Mouse (Mus musculus) heart, embryonic 10.5 days (tissue): Measurements from ENCODE around the gene Cubn. TPM values are rescaled to one million over a fixed set of nuclear protein-coding genes. Genes with fewer than 3 reads are reported as not detected.

ENCODE experiments used
- DNase-seq: peaks from one replicate; pipeline ENCODE4 v3.0.0-alpha.2; 2017; ENCODE audit warnings: low spot score
- H3K27ac ChIP-seq: fragments of 300-500 bp; sonication (generic); 2 replicates; pipeline ENCODE4 v1.5.1; 2016; ENCODE audit warnings: mild to moderate bottlenecking
- H3K27me3 ChIP-seq: fragments of 300-500 bp; sonication (generic); 2 replicates; pipeline ENCODE4 v1.6.1; 2016; ENCODE audit warnings: mild to moderate bottlenecking; ENCODE audit not compliant: poor library complexity, insufficient read depth, severe bottlenecking
- H3K36me3 ChIP-seq: fragments of 300-500 bp; sonication (generic); 2 replicates; pipeline ENCODE4 v1.6.1; 2016; ENCODE audit warnings: mild to moderate bottlenecking, moderate library complexity
- H3K4me1 ChIP-seq: fragments of 300-500 bp; sonication (generic); 2 replicates; pipeline ENCODE4 v1.6.1; 2016; ENCODE audit warnings: mild to moderate bottlenecking
- H3K4me3 ChIP-seq: fragments of 300-500 bp; sonication (generic); 2 replicates; pipeline ENCODE4 v1.5.1; 2016; ENCODE audit warnings: mild to moderate bottlenecking, moderate library complexity
- H3K9me3 ChIP-seq: fragments of 300-500 bp; sonication (generic); 2 replicates; pipeline ENCODE4 v1.6.1; 2016; ENCODE audit warnings: mild to moderate bottlenecking, moderate library complexity
- WGBS: fragments of 180-500 bp; shearing (Covaris S2); methylation state at CpG from one replicate; pipeline ENCODE4 v1.1.7; 2016; 5-methylcytosine and 5-hydroxymethylcytosine counted together
- polyA plus RNA-seq: library from polyadenylated mRNA; unstranded; fragments of >200 nt; fragmentation: Nextera tagmentation; extraction: Ambion mirVana; gene quantifications from 2 replicates; pipeline ENCODE4 v1.2.1, GENCODE M21; 2016

Cubn gene
- polyA plus RNA-seq, result 0.32 and 0.34 TPM in 2 replicates

GRCm38 (mm10) chr2:13491734-13492133 lies at the start of gene Cubn:
Cubn (minus strand) TSS chr2:13491813.
- DNase-seq, result no peak
- no peaks in the 10 kb centered on the region for H3K27me3 ChIP-seq
- no peaks in the 10 kb centered on the region for H3K9me3 ChIP-seq
- H3K27ac ChIP-seq, result no peak within 1 kb of the TSS
- WGBS, result 66% methylated on average over 8 of the region's 8 CpGs
- H3K4me1 ChIP-seq, result peaks cover 3% of the 10 kb centered on the region; the same call in 1 of the 2 replicates
- H3K4me3 ChIP-seq, result no peak within 1 kb of the TSS
- H3K36me3 ChIP-seq, result no peaks in the 10 kb centered on the region

DNA sequence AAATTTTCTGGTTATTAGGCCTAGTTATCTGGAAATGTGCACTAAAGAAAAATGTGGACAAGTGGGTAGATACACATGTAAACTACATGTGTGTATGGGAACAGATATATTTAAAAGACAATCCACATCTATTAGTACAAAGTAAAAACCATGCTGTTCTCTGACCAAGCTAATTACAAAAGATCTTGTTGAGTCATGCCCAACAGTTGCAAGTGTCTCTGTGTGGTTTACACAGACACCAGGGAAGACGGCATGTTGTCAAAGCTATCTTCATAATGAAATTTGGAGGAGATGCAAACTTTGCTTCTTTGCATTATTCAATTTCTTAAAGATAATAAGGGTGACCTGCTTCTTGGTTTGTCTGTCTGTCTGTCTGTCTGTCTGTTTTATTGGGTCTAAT lies 48.2 kb upstream of the Cubn start:
- Histone ChIP-seq H3K9me3 (no peaks in the 10 kb centered on the region), H3K4me3 (no peak overlapping the region), H3K4me1 (peaks cover 10% of the 10 kb centered on the region), H3K27me3 (no peaks in the 10 kb centered on the region), H3K36me3 (no peaks in the 10 kb centered on the region), H3K27ac (no peak overlapping the region)
- WGBS, result 97% methylated on average over 1 of the region's 1 CpGs
- DNase-seq, result no peak

- DNase-seq, result no peak
- 57% methylated on average over 6 of the region's 6 CpGs for WGBS
- H3K27me3 ChIP-seq, result no peaks in the 10 kb centered on the region
Measured at GRCm38 (mm10) chr2:13538704-13539377, 47.2 kb upstream of the Cubn start.

GRCm38 (mm10) chr2:13538258-13538657 lies 46.6 kb upstream of the Cubn start:
- Histone ChIP-seq H3K4me1 (0 out of 2 replicates have a peak, but pooled peaks cover 4% of the 10 kb centered on the region), H3K36me3 (no peaks in the 10 kb centered on the region), H3K27me3 (no peaks in the 10 kb centered on the region), H3K27ac (no peak overlapping the region), H3K4me3 (no peak overlapping the region), H3K9me3 (no peaks in the 10 kb centered on the region)
- WGBS, result 80% methylated on average over 2 of the region's 2 CpGs
- DNase-seq, result no peak

More at GRCm38 (mm10) chr2:13538704-13539377, 47.2 kb upstream of the Cubn start:
- Histone ChIP-seq H3K9me3 (no peaks in the 10 kb centered on the region), H3K27ac (no peak overlapping the region), H3K4me3 (no peak overlapping the region), H3K36me3 (no peaks in the 10 kb centered on the region), H3K4me1 (peaks cover 7% of the 10 kb centered on the region)

DNA sequence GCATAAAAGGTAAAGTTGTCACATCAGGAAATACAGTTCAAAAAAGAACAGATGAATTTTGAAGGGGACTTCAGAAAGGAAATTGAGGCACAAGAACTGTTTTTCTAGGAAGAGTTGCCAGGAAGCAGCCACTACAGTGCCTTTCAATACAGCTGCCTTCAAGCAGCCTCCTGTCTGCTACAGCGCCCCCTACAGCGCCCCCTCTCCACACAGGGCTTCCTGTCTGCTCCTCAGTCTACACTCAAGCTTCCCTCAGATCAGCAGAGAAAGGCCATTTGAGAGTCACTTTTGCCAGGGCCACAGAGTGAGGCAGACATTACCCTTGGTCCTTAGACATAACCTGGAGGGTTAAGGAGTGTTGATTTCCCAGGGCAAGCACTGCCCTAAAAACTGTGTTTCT lies 46.1 kb upstream of the Cubn start:
- 22% methylated on average over 2 of the region's 2 CpGs for WGBS
- DNase-seq, result no peak
- no peaks in the 10 kb centered on the region for H3K27me3 ChIP-seq

DNA sequence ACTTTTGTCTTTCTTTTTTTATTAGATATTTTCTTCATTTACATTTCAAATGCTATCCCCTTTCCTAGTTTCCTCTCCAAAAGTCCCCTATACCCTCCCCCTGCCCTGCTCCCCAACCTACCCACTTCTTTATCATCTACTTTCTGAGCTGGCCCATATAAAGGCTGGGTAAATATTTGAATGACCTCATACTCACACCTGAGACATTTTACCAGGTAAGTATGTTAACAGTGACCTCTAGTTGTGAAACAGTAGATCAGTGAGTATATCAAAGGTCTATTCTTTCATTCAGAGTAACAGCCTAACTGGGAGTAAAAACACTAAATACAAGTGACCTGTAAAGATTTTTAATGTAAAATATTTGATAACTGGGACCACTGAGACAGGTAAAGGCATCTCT lies 45.1 kb upstream of the Cubn start:
- H3K9me3 ChIP-seq, result no peaks in the 10 kb centered on the region
- no peak overlapping the region for H3K27ac ChIP-seq
- DNase-seq, result no peak
- H3K36me3 ChIP-seq, result no peaks in the 10 kb centered on the region
- H3K27me3 ChIP-seq, result no peaks in the 10 kb centered on the region
- H3K4me1 ChIP-seq, result 0 out of 2 replicates have a peak, but pooled peaks cover 4% of the 10 kb centered on the region
- H3K4me3 ChIP-seq, result no peak overlapping the region

More for the DNA sequence above, 46.1 kb upstream of the Cubn start:
- Histone ChIP-seq H3K9me3 (no peaks in the 10 kb centered on the region), H3K4me3 (no peak overlapping the region), H3K27ac (no peak overlapping the region), H3K4me1 (0 out of 2 replicates have a peak, but pooled peaks cover 4% of the 10 kb centered on the region), H3K36me3 (no peaks in the 10 kb centered on the region)

GRCm38 (mm10) chr2:13530639-13531038 lies 39.0 kb upstream of the Cubn start:
- H3K27ac ChIP-seq, result no peak overlapping the region
- H3K9me3 ChIP-seq, result no peaks in the 10 kb centered on the region
- no peaks in the 10 kb centered on the region for H3K36me3 ChIP-seq
- 63% methylated on average over 6 of the region's 6 CpGs for WGBS
- no peak overlapping the region for H3K4me3 ChIP-seq
- DNase-seq, result no peak
- peaks cover 5% of the 10 kb centered on the region; the same call in 1 of the 2 replicates for H3K4me1 ChIP-seq
- H3K27me3 ChIP-seq, result no peaks in the 10 kb centered on the region

DNA sequence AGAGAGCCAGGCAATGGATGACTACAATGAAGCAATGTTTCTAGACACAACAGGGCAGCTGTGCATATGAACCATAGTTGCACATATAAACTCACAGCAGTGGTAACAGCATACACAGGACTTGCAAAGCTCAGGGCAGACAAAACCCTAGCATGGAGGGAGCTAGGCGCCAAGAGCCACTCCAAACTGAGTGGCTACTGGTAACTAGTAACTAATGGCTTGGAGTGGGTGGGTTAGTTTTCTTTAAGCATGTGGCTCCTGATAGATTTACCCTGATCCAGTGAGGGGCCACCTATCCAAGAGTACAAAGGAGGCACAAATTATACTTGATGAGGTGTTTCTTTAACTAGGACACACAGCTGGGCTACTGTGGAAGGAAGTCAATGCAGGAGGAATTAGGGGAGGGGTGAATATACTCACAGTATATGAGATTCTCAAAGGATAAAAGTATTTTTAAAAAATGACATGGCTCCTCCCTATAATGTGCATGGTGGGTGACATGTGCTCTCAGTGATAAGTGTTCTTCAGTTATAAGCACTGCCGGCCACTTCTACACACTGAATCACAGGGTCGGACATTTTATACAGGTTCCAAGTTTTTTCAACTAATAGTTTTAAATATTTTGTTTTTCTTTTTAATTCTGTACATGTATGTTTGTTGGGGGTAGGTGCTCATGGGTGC lies 37.8 kb upstream of the Cubn start:
- no peaks in the 10 kb centered on the region for H3K27me3 ChIP-seq
- H3K9me3 ChIP-seq, result no peaks in the 10 kb centered on the region
- peaks cover 5% of the 10 kb centered on the region; the same call in 1 of the 2 replicates for H3K4me1 ChIP-seq
- no peak overlapping the region for H3K27ac ChIP-seq
- no peaks in the 10 kb centered on the region for H3K36me3 ChIP-seq
- H3K4me3 ChIP-seq, result no peak overlapping the region
- WGBS, result 92% methylated on average over 3 of the region's 3 CpGs
- DNase-seq, result no peak

GRCm38 (mm10) chr2:13527531-13527930 lies 35.9 kb upstream of the Cubn start:
- H3K4me3 ChIP-seq, result no peak overlapping the region
- peaks cover 12% of the 10 kb centered on the region; the same call in 1 of the 2 replicates for H3K4me1 ChIP-seq
- H3K27ac ChIP-seq, result 0 out of 2 replicates have a peak overlapping the region, but pooled peaks have one; percentile 29
- H3K27me3 ChIP-seq, result no peaks in the 10 kb centered on the region
- H3K9me3 ChIP-seq, result no peaks in the 10 kb centered on the region
- 69% methylated on average over 4 of the region's 4 CpGs for WGBS
- no peak for DNase-seq
- no peaks in the 10 kb centered on the region for H3K36me3 ChIP-seq

GRCm38 (mm10) chr2:13527125-13527524 lies 35.5 kb upstream of the Cubn start:
- Histone ChIP-seq H3K4me3 (no peak overlapping the region), H3K9me3 (no peaks in the 10 kb centered on the region), H3K27me3 (no peaks in the 10 kb centered on the region), H3K27ac (no peak overlapping the region), H3K36me3 (no peaks in the 10 kb centered on the region), H3K4me1 (peaks cover 12% of the 10 kb centered on the region; the same call in 1 of the 2 replicates)
- DNase-seq, result no peak
- WGBS, result 53% methylated on average over 2 of the region's 2 CpGs

DNA sequence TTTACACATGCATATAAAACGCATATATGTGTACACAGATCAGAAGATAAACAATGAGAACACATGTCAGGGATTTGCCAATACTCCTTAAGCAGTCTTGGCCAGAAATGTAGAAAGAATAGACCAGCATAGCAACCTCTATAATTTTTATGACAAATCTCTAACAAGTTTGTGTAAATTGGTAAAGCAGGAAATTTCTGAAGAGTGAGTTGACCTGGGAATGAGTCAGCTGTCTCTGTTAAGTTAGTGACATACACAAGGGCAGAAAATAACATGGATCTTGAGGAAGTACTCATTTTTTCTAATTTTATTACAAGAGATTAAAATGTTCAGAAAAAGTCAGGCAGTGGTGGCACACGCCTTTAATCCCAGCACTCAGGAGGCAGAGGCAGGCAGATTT lies 34.6 kb upstream of the Cubn start:
- H3K36me3 ChIP-seq, result no peaks in the 10 kb centered on the region
- H3K27ac ChIP-seq, result no peak overlapping the region
- 83% methylated on average over 2 of the region's 2 CpGs for WGBS
- H3K4me3 ChIP-seq, result no peak overlapping the region
- peaks cover 12% of the 10 kb centered on the region; the same call in 1 of the 2 replicates for H3K4me1 ChIP-seq
- H3K27me3 ChIP-seq, result no peaks in the 10 kb centered on the region
- H3K9me3 ChIP-seq, result no peaks in the 10 kb centered on the region
- DNase-seq, result no peak

DNA sequence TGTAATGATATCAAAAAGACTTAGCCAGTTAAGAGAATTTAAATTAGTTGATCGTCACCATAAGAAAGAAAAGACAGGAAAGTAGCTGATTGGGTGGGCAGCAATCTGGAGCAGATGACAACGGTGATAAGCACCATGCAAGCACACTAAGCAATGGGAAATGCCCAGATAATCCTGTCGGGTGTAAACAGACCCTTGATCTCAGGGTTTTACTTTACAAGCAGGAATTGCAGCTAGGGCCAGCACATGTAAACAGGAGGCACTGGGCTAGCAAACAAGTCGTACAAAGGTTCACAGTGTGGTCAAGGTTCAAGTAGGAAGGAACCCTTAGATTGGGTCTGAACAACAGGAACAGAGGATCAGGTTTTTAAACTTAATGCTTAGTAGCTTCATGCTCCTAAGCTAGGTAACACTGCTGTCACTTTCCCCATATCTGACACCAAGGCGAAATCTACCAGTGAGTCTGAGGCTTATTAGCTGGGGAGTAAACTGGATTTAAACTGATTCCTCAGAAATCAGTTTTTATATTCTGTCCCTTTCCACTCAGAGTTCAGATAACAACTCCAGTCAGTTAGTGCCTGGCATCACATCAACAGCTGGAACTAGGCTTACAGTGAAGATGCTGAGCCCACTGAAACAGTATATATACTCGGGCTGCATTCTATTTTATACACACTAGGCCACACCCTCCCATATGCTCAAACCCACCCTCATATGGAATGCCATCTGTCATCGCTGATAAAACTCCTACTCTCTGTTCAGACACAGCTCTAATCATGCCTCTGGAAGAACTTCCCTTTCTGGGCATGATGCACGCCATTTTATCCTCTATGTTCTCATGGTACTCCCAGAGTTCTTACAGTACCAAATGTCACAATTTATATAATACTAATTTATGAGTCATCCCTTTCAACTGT lies 32.2 kb upstream of the Cubn start:
- Histone ChIP-seq H3K4me1 (peaks cover 7% of the 10 kb centered on the region; the same call in 1 of the 2 replicates), H3K9me3 (no peaks in the 10 kb centered on the region), H3K4me3 (no peak overlapping the region), H3K36me3 (no peaks in the 10 kb centered on the region), H3K27ac (no peak overlapping the region), H3K27me3 (no peaks in the 10 kb centered on the region)
- WGBS, result 40% methylated on average over 8 of the region's 8 CpGs
- DNase-seq, result no peak
